In genomic region chr2:116067711-116068110, GRCm38 (mm10) we compare ENCODE assay signal across 8 mouse cellular contexts. TPM values are rescaled to one million over a fixed set of nuclear protein-coding genes. Genes with fewer than 3 reads are reported as not detected.
A peak's percentile ranks its signal among the peaks of the same experiment; 100 is the strongest.
DNase-seq lines count a peak whose midpoint lies in the region; ATAC-seq and TF ChIP-seq lines count a peak whose summit lies in the region.

No protein-coding gene starts in this region.

- no peaks in the 10 kb centered on the region for H3K27me3 ChIP-seq in heart, embryonic 12.5 days (replicated peaks)
- H3K27me3 ChIP-seq in kidney, postnatal 0 days (ENCODE audit: insufficient read depth, low read length) = no peaks in the 10 kb centered on the region
- 0 out of 2 replicates have a peak, but pooled peaks cover 9% of the 10 kb centered on the region for H3K27me3 ChIP-seq in midbrain, embryonic 15.5 days (replicated peaks)

- H3K4me1 ChIP-seq in heart, embryonic 12.5 days (replicated peaks) = peaks cover 15% of the 10 kb centered on the region
- H3K4me1 ChIP-seq in embryonic fibroblast, embryonic 13.5 days (ENCODE audit: control insufficient read depth, insufficient read depth, low read length) = no peaks in the 10 kb centered on the region
- H3K4me1 ChIP-seq in kidney, postnatal 0 days (replicated peaks; ENCODE audit: insufficient read depth, low read length) = no peaks in the 10 kb centered on the region
- peaks cover 22% of the 10 kb centered on the region for H3K4me1 ChIP-seq in midbrain, embryonic 15.5 days

- H3K9me3 ChIP-seq in heart, embryonic 12.5 days (replicated peaks) = no peaks in the 10 kb centered on the region
- no peaks in the 10 kb centered on the region for H3K9me3 ChIP-seq in kidney, postnatal 0 days (replicated peaks; ENCODE audit: low read length)
- no peaks in the 10 kb centered on the region for H3K9me3 ChIP-seq in midbrain, embryonic 15.5 days

- no peak for DNase-seq in heart, adult 8-10 months (ENCODE audit: low spot score)
- DNase-seq in kidney, postnatal 0 days (ENCODE audit: low spot score) = peak; percentile 65
- DNase-seq in gastrocnemius, postnatal 10 days = no peak
- DNase-seq in thymus, postnatal 25 days = no peak

- H3K36me3 ChIP-seq in heart, embryonic 12.5 days = no peaks in the 10 kb centered on the region
- H3K36me3 ChIP-seq in kidney, postnatal 0 days (ENCODE audit: insufficient read depth, low read length) = no peaks in the 10 kb centered on the region
- no peaks in the 10 kb centered on the region for H3K36me3 ChIP-seq in midbrain, embryonic 15.5 days (replicated peaks)

- H3K27ac ChIP-seq in heart, embryonic 12.5 days (ENCODE audit: poor library complexity, severe bottlenecking) = peak overlapping the region; percentile 98
- peak overlapping the region; percentile 95 for H3K27ac ChIP-seq in embryonic fibroblast, embryonic 13.5 days (ENCODE audit: insufficient read depth, low read length)
- peak overlapping the region; percentile 97 for H3K27ac ChIP-seq in kidney, postnatal 0 days
- H3K27ac ChIP-seq in midbrain, embryonic 15.5 days = peak overlapping the region; percentile 88

- peak overlapping the region; percentile 99 for H3K4me2 ChIP-seq in heart, embryonic 12.5 days
- H3K4me2 ChIP-seq in kidney, postnatal 0 days (ENCODE audit: low read length) = peak overlapping the region; percentile 79
- H3K4me2 ChIP-seq in midbrain, embryonic 15.5 days = peak overlapping the region; percentile 82

- WGBS in heart, embryonic 12.5 days = 1% methylated on average over 15 of the region's 15 CpGs
- 1% methylated on average over 15 of the region's 15 CpGs for WGBS in kidney, postnatal 0 days
- WGBS in midbrain, embryonic 15.5 days = 1% methylated on average over 15 of the region's 15 CpGs

- ATAC-seq in heart, embryonic 12.5 days (ENCODE audit: insufficient number of reproducible peaks, low FRiP score) = no peak
- no peak for ATAC-seq in kidney, postnatal 0 days (replicated peaks; ENCODE audit: low FRiP score, low read depth)
- ATAC-seq in midbrain, embryonic 15.5 days (replicated peaks) = no peak
- no peak for ATAC-seq in inflammation-experienced regulatory T-cells, adult 6 months

- TF ChIP-seq CTCF in embryonic fibroblast, embryonic 13.5 days (IDR thresholded peaks at IDR 0.05; ENCODE audit: borderline replicate concordance, insufficient read depth, low read length) = no peak
- no peak for TF ChIP-seq CTCF in kidney, postnatal 0 days (IDR thresholded peaks at IDR 0.05; ENCODE audit: low read depth)

- no peak for TF ChIP-seq POLR2A in embryonic fibroblast, embryonic 13.5 days (IDR thresholded peaks at IDR 0.05; ENCODE audit: low read depth, low read length)

- peak overlapping the region; percentile 68 for H3K4me3 ChIP-seq in heart, embryonic 12.5 days
- H3K4me3 ChIP-seq in embryonic fibroblast, embryonic 13.5 days (ENCODE audit: insufficient read depth, low read length) = peak overlapping the region; percentile 78
- H3K4me3 ChIP-seq in kidney, postnatal 0 days (replicated peaks; ENCODE audit: low read depth, low read length) = peak overlapping the region; percentile 82
- peak overlapping the region; percentile 51 for H3K4me3 ChIP-seq in midbrain, embryonic 15.5 days

- peak overlapping the region; percentile 95 for H3K9ac ChIP-seq in heart, embryonic 12.5 days
- peak overlapping the region; percentile 96 for H3K9ac ChIP-seq in kidney, postnatal 0 days (ENCODE audit: low read depth, low read length)
- H3K9ac ChIP-seq in midbrain, embryonic 15.5 days = peak overlapping the region; percentile 44

RNA-seq across cellular contexts. Expression of gene Meis2, which starts 2.1 kb away (rescaled TPM):
- polyA plus RNA-seq in heart, embryonic 12.5 days (2016; fragmentation: Nextera tagmentation; extraction: Ambion mirVana) = 49.9 and 52.9 TPM in 2 replicates
- 10 to 100 TPM; 24.2 to 31.6 (median 28.8) TPM for total RNA-seq in heart, adult 8-10 months (2022)
- polyA plus RNA-seq in embryonic fibroblast, embryonic 13.5 days (2011; ENCODE audit: insufficient read length, low read depth, missing spikeins) = 46.7 and 65.5 TPM in 2 replicates
- 52.8 and 60.4 TPM in 2 replicates for polyA plus RNA-seq in kidney, postnatal 0 days (2015; fragmentation: Nextera tagmentation; extraction: Ambion mirVana)
- 74.1 and 86.9 TPM in 2 replicates for polyA plus RNA-seq in midbrain, embryonic 15.5 days (2015; fragmentation: Nextera tagmentation; extraction: Ambion mirVana)
- 1 to 10 TPM; 4.0 to 5.2 TPM for total RNA-seq in gastrocnemius, postnatal 10 days (2021)
- polyA plus RNA-seq in inflammation-experienced regulatory T-cells, adult 6 months (2017; shearing (Covaris generic)) = under 1 TPM in 1 of 3 experiments, not detected in 2; 0.34 TPM

Comparison
In these comparisons a context has a peak if more than half of its experiments do, and no peak if none do; other contexts are left out.
1. H3K9ac ChIP-seq: peak in every context shown above with its lines; median percentile 96 in kidney, postnatal 0 days; 95 in heart, embryonic 12.5 days; 44 in midbrain, embryonic 15.5 days.
2. RNA of gene Meis2, which starts 2.1 kb away (polyA plus RNA-seq): 74.1 to 86.9 TPM in midbrain, embryonic 15.5 days, 46.7 to 65.5 TPM in embryonic fibroblast, embryonic 13.5 days, 52.8 to 60.4 TPM in kidney, postnatal 0 days and 49.9 to 52.9 TPM in heart, embryonic 12.5 days; 0.34 TPM in inflammation-experienced regulatory T-cells, adult 6 months; every median in the first group is over 10 times any median in the second.
3. Peak in every context shown above with its lines, with median percentiles within 50 percentile points of each other: H3K27ac ChIP-seq, H3K4me2 ChIP-seq and H3K4me3 ChIP-seq.